Mouse (Mus musculus) small intestine, adult 2 months (tissue): ENCODE results near the gene Dync1i2. TPM values are rescaled to one million over a fixed set of nuclear protein-coding genes. Genes with fewer than 3 reads are reported as not detected.

Experiments used
- H3K27ac ChIP-seq: fragments of 200-500 bp; 2 replicates; pipeline ENCODE4 v1.5.1; 2012; ENCODE audit warnings: low read depth, low read length, control low read depth, inconsistent platforms; ENCODE audit not compliant: insufficient read depth
- H3K27me3 ChIP-seq: fragments of 200-500 bp; 2 replicates; pipeline ENCODE4 v1.6.1; 2012; ENCODE audit warnings: mild to moderate bottlenecking, moderate library complexity, low read length, inconsistent platforms; ENCODE audit not compliant: control insufficient read depth, insufficient read depth
- H3K36me3 ChIP-seq: fragments of 200-500 bp; 2 replicates; pipeline ENCODE4 v1.6.1; 2012; ENCODE audit warnings: mild to moderate bottlenecking, low read length, control low read depth, inconsistent platforms; ENCODE audit not compliant: control insufficient read depth, insufficient read depth
- H3K4me1 ChIP-seq: fragments of 200-500 bp; 2 replicates; pipeline ENCODE4 v1.6.1; 2012; ENCODE audit warnings: low read length, inconsistent platforms, mixed read lengths; ENCODE audit not compliant: control insufficient read depth, insufficient read depth, insufficient read length
- H3K4me3 ChIP-seq: fragments of 200-500 bp; 2 replicates; pipeline ENCODE4 v1.5.1; 2012; ENCODE audit warnings: low read depth, mild to moderate bottlenecking, control low read depth, inconsistent platforms, low read length, moderate library complexity
- CTCF ChIP-seq: fragments of 200-500 bp; IDR thresholded peaks from 2 replicates; pipeline ENCODE4 v1.5.1; 2012; ENCODE audit warnings: low read depth, mild to moderate bottlenecking, control low read depth, inconsistent platforms, low read length, moderate library complexity, mixed read lengths; ENCODE audit not compliant: insufficient replicate concordance, insufficient read length; ENCODE audit errors: extremely low read depth
- POLR2A ChIP-seq: fragments of 200-500 bp; IDR thresholded peaks from 2 replicates; pipeline ENCODE4 v1.6.1; 2012; ENCODE audit warnings: low read depth, mild to moderate bottlenecking, control low read depth, inconsistent platforms, low read length, moderate library complexity
- WGBS: fragments of 180-500 bp; shearing (Covaris S2); methylation state at CpG from one replicate; pipeline ENCODE4 v1.1.7; 2018; 5-methylcytosine and 5-hydroxymethylcytosine counted together
- polyA plus RNA-seq: library from polyadenylated mRNA; depleted of rRNA; stranded (reverse); fragments of >200 nt; gene quantifications from 2 replicates; pipeline ENCODE4 v1.2.3, GENCODE M21; 2012

The Dync1i2 gene
- polyA plus RNA-seq, 1 experiment = 6.3 TPM

GRCm38 (mm10) chr2:71192195-71192807 is 19.2 kb upstream of the Dync1i2 start:
- Histone ChIP-seq H3K27me3 (no peaks in the 10 kb centered on the region; the same call in none of the 2 replicates), H3K4me3 (no peak overlapping the region), H3K27ac (no peak overlapping the region), H3K4me1 (no peaks in the 10 kb centered on the region), H3K36me3 (no peaks in the 10 kb centered on the region)
- WGBS = 57% methylated on average over 17 of the region's 17 CpGs
- no peak for TF ChIP-seq POLR2A
- TF ChIP-seq CTCF = no peak

GRCm38 (mm10) chr2:71194137-71194960 is 17.2 kb upstream of the Dync1i2 start:
- TF ChIP-seq POLR2A (no peak), CTCF (no peak)
- H3K4me1 ChIP-seq = no peaks in the 10 kb centered on the region
- no peak overlapping the region for H3K4me3 ChIP-seq
- 70% methylated on average over 10 of the region's 10 CpGs for WGBS
- H3K36me3 ChIP-seq = no peaks in the 10 kb centered on the region
- no peak overlapping the region for H3K27ac ChIP-seq
- no peaks in the 10 kb centered on the region; the same call in none of the 2 replicates for H3K27me3 ChIP-seq

- no peak for TF ChIP-seq POLR2A
- TF ChIP-seq CTCF = no peak
- WGBS = 65% methylated on average over 4 of the region's 4 CpGs
- no peaks in the 10 kb centered on the region for H3K36me3 ChIP-seq
- no peak overlapping the region for H3K27ac ChIP-seq
- H3K4me1 ChIP-seq = no peaks in the 10 kb centered on the region
- H3K4me3 ChIP-seq = no peak overlapping the region
- no peaks in the 10 kb centered on the region for H3K27me3 ChIP-seq
Observed at GRCm38 (mm10) chr2:71196947-71197346, 14.6 kb upstream of the Dync1i2 start.

GRCm38 (mm10) chr2:71198907-71199306 is 12.6 kb upstream of the Dync1i2 start:
- TF ChIP-seq POLR2A (no peak), CTCF (no peak)
- Histone ChIP-seq H3K36me3 (no peaks in the 10 kb centered on the region), H3K4me3 (no peak overlapping the region), H3K4me1 (no peaks in the 10 kb centered on the region), H3K27ac (no peak overlapping the region), H3K27me3 (no peaks in the 10 kb centered on the region)
- 44% methylated on average over 3 of the region's 3 CpGs for WGBS

GRCm38 (mm10) chr2:71200485-71200884 is 11.0 kb upstream of the Dync1i2 start:
- Histone ChIP-seq H3K4me3 (no peak overlapping the region), H3K36me3 (no peaks in the 10 kb centered on the region), H3K4me1 (no peaks in the 10 kb centered on the region), H3K27ac (no peak overlapping the region), H3K27me3 (no peaks in the 10 kb centered on the region)
- TF ChIP-seq CTCF (no peak), POLR2A (no peak)
- WGBS = 76% methylated on average over 4 of the region's 4 CpGs

- 76% methylated on average over 2 of the region's 2 CpGs for WGBS
- H3K4me1 ChIP-seq = no peaks in the 10 kb centered on the region
- no peak for TF ChIP-seq POLR2A
- no peak for TF ChIP-seq CTCF
- H3K27ac ChIP-seq = no peak overlapping the region
- H3K27me3 ChIP-seq = no peaks in the 10 kb centered on the region
- H3K36me3 ChIP-seq = no peaks in the 10 kb centered on the region
- H3K4me3 ChIP-seq = no peak overlapping the region
Observed at GRCm38 (mm10) chr2:71201886-71202285, 9.6 kb upstream of the Dync1i2 start.

- Histone ChIP-seq H3K36me3 (no peaks in the 10 kb centered on the region), H3K27ac (no peak overlapping the region), H3K4me3 (no peak overlapping the region), H3K27me3 (no peaks in the 10 kb centered on the region), H3K4me1 (no peaks in the 10 kb centered on the region)
- 71% methylated on average over 16 of the region's 16 CpGs for WGBS
- TF ChIP-seq POLR2A (no peak), CTCF (no peak)
Observed at GRCm38 (mm10) chr2:71203819-71204432, 7.6 kb upstream of the Dync1i2 start.
